Mouse (Mus musculus): ENCODE results near the gene Ndufs1.
"Not testable (repeated sequence)": the region's sequence is repeated elsewhere in the genome, so short reads cannot be mapped to it uniquely, and the experiment has no call there.

The Ndufs1 gene

DNA sequence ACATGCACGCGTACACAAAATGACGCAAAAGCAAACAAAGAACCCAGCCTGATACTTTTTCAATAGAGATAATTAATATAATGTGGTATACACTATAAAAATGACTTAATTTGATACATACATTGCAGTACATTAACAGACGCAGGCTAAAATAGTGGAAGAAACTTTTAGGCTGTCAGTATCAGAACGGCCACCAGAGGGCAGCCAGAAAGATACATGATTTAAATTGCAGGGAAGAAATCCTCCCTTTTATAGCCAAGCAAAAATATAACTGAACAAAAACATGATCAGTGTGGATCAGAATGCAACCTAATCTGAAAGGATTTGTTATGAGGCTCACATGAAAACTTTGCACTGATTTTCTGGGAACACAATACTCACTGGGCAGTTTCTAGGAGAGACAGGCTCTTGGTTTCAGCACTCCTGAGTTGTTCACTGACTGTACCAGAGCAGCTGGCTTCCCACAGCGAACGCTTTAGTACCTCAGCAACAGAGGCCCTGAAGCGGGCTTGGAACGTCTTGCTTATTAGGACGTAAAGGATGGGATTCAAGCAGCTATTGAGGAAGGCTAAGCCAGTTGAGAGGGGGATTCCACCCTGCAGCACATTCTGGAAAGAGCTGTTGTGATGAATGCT is 6.1 kb upstream of the Ndufs1 start:
- peak; percentile 31 for DNase-seq (ENCODE audit: low spot score)

DNA sequence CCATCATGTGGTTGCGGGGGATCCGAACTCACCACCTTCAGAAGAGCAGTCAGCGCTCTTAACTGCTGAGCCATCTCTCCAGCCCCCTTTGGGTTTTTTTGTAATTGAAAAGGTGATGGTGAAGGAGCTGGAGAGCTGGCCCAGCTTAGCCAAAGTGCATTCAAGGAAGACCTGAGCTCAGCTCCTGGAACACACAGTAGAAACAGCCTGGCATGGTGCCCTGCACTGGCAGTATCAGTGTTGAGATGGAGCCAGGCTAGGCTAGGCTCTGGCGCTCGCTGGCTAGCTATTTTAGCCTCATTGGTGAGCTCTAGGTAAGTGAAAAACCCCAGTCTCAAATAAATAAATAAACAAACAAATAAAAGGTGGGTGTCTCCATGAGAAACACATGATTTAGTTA is 5.6 kb upstream of the Ndufs1 start:
- DNase-seq (ENCODE audit: low spot score): no peak

GRCm38 (mm10) chr1:63181480-63181879 is 4.8 kb upstream of the Ndufs1 start:
- no peak for DNase-seq (ENCODE audit: low spot score)

DNA sequence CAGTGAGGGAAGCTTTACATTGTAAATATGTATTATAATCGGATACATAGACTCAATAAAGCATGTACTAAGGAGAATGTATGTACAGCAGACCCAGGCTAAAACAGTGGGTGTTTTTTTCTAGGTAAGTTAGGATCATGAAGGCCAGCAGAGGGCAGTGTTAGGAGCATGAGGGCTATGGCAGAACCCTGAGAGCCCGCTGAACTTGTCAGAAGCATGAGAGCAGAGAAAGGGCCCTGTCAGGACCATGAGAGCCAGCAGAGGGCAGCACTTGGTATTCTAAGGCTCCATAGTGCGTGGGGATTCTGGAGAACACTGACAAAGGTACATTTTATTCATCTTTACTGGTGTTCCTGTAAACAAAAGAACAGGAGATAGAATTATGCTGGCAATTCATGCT is 4.4 kb upstream of the Ndufs1 start:
- peak; percentile 95 for DNase-seq (ENCODE audit: low spot score)

- DNase-seq (ENCODE audit: low spot score): not testable (repeated sequence)
These were observed 3.9 kb upstream of the Ndufs1 start for GRCm38 (mm10) chr1:63180575-63180974.

GRCm38 (mm10) chr1:63180122-63180521 is 3.5 kb upstream of the Ndufs1 start:
- no peak for DNase-seq (ENCODE audit: low spot score)

DNA sequence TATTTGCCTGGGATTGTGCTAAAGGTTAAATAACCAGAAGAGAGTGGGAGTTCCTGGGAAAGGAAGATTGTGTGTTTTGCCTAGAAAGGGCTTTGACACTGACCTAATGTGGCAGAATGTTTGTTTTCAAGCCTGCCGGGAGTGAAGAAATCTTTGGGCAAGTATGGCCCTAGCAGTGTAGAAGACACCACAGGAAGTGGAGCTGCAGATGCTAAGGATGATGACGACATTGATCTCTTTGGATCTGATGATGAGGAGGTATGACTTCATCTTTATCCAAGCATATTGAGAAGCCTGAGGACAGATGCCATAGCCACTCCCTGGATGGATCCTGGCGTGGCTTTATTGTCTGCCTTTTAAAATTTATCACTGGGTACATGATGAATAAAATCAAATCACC is 1.7 kb upstream of the Ndufs1 start:
- no peak for DNase-seq (ENCODE audit: low spot score)

- no peak for DNase-seq (ENCODE audit: low spot score)
These were observed 402 bp downstream of the Ndufs1 start for GRCm38 (mm10) chr1:63176259-63176603.

- DNase-seq (ENCODE audit: low spot score): no peak
These were observed 780 bp downstream of the Ndufs1 start for GRCm38 (mm10) chr1:63175853-63176252.

DNA sequence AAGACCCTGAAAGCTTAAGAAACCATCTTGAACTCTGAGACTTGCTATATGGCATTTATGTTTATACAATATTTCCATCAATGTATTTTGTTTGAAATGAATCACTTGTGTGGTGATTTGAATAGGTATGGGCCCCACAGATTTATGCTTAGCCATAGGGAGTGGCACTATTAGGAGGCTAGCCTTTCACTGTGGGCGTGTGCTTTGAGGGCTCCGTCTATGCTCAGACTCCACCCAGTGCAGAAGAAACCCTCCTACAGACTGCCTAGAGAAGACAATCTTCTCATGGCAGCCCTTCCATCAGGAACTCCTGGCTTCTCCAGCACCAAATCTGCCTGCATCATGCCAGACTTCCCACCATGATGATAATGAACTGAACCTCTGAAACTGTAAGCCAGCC is 8.0 kb downstream of the Ndufs1 start:
- no peak for DNase-seq (ENCODE audit: low spot score)

DNA sequence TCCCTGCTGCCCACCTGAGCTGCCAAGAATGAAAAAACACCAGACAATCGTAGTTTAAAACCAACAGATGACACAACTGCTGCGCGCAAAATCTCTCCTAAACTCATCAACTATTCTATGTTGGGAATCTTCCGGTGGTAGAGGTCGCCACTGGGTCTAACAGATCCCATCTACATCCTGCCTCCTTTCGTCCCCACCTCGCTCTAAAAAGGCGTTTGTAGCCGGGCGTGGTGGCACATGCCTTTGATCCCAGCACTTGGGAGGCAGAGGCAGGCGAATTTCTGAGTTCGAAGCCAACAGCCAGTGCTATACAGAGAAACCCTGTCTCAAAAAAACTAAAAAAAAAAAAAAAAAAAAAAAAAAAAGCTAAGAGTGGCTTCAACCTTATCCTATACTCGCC is 36.4 kb downstream of the Ndufs1 start:
- no peak for DNase-seq (ENCODE audit: low spot score)

DNA sequence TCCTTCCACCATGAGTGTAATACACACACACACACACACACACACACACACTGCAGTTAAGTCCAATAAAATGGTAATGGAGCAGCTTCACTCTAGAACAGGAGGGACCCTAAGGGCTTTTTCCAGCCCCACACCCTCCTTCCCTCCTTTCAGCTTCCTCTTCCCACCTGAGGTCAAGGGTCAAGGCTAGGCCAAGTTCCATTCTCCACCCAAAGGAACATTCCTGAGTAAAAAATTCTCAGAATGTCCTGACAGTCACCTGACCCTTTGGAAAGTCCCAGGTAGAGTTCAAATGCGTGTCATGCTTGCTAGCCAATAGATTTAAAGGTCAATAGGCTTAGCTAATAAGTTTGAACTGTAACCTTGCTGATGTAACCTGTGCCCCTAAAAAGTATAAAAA is 38.0 kb downstream of the Ndufs1 start:
- DNase-seq (ENCODE audit: low spot score): not testable (repeated sequence)

- no peak for DNase-seq (ENCODE audit: low spot score)
These were observed 38.7 kb downstream of the Ndufs1 start for GRCm38 (mm10) chr1:63137971-63138370.

- DNase-seq (ENCODE audit: low spot score): no peak
These were observed 42.1 kb downstream of the Ndufs1 start for GRCm38 (mm10) chr1:63134530-63134929.

- DNase-seq (ENCODE audit: low spot score): no peak
These were observed 44.9 kb downstream of the Ndufs1 start for GRCm38 (mm10) chr1:63131766-63132165.

DNA sequence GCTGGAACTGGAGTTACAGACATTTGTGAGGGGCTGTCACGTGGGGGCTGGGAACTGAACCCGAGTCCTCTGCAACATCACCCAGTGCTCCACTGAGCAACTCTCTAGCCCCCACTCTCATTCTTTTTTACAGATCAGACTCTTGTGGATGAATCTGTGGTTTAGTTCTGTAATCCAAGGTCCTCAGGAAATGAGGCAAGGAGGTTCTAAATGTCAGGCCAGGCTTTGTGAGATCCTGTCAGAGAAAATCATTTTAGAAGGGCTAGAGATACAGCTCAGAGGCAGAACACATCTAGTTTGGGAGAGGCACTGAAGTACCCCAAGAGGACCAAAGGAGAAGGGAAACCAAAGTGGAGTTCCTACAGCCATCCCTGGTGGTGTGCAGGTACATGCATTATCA is 45.8 kb downstream of the Ndufs1 start:
- DNase-seq (ENCODE audit: low spot score): no peak

- DNase-seq (ENCODE audit: low spot score): peak; percentile 22
These were observed 46.6 kb downstream of the Ndufs1 start for GRCm38 (mm10) chr1:63129857-63130690.

DNA sequence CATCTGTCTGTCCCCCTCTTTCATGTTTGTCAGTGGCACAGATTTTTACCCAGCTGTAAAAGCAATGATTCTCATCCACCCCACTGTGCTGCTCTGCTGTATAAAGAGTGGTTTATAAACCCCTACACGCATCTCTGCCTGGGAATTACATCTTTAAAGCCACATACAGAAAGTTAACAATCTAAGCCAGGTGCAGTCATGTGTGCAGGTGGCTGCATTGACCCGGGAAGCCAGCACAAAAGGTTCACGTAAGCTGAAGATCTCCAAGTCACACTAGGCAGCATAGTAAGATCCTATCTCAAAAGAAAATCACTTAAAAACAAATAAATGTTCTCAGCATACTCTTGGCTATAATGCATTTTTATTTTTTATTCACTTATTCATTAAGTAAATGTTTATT is 47.4 kb downstream of the Ndufs1 start:
- no peak for DNase-seq (ENCODE audit: low spot score)

- no peak for DNase-seq (ENCODE audit: low spot score)
These were observed 50.4 kb downstream of the Ndufs1 start for GRCm38 (mm10) chr1:63126206-63126605.

- DNase-seq (ENCODE audit: low spot score): no peak
These were observed 52.7 kb downstream of the Ndufs1 start for GRCm38 (mm10) chr1:63123823-63124450.

GRCm38 (mm10) chr1:63122005-63122404 is 54.6 kb downstream of the Ndufs1 start:
- no peak for DNase-seq (ENCODE audit: low spot score)

DNA sequence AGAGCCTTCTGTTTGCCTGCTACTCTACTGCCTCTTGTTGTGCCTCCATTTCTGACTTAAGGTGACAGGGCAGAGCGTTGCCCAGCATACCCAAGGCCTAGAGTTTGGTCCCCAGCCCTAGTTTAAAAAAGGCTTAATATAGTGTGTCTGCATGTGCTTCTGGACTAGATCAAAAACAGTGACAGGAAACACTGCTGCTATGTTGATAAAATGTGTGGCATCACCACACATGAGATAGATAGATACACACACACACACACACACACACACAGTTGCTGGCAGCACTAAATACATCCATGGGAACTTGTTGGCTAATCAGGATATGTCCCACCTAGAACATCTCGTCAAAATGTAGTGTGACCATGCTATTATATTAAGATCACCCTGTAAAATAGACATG is 56.3 kb downstream of the Ndufs1 start:
- DNase-seq (ENCODE audit: low spot score): no peak

GRCm38 (mm10) chr1:63119675-63120074 is 57.0 kb downstream of the Ndufs1 start:
- DNase-seq (ENCODE audit: low spot score): no peak

Data from lung, postnatal 25 days (tissue).